Mouse (Mus musculus) limb, embryonic 10.5 days (tissue): ENCODE data around the gene Cd33. TPM values are rescaled to one million over a fixed set of nuclear protein-coding genes. Genes with fewer than 3 reads are reported as not detected.

Experiments used
- DNase-seq: peaks from one replicate; pipeline ENCODE4 v3.0.0-alpha.2; 2017; ENCODE audit warnings: low spot score
- H3K27ac ChIP-seq: fragments of 300-500 bp; sonication (generic); 2 replicates; pipeline ENCODE4 v1.5.1; 2016; ENCODE audit warnings: mild to moderate bottlenecking
- H3K27me3 ChIP-seq: fragments of 300-500 bp; sonication (generic); 2 replicates; pipeline ENCODE4 v1.6.1; 2016; ENCODE audit warnings: low read depth, mild to moderate bottlenecking; ENCODE audit not compliant: poor library complexity, severe bottlenecking
- H3K36me3 ChIP-seq: fragments of 300-500 bp; sonication (generic); 2 replicates; pipeline ENCODE4 v1.6.1; 2016; ENCODE audit warnings: mild to moderate bottlenecking, moderate library complexity
- H3K4me1 ChIP-seq: fragments of 300-500 bp; sonication (generic); 2 replicates; pipeline ENCODE4 v1.6.1; 2016
- H3K4me3 ChIP-seq: fragments of 300-500 bp; sonication (generic); 2 replicates; pipeline ENCODE4 v1.5.1; 2016; ENCODE audit warnings: mild to moderate bottlenecking, moderate library complexity
- H3K9me3 ChIP-seq: fragments of 300-500 bp; sonication (generic); replicated peaks from 2 replicates; pipeline ENCODE4 v1.6.1; 2016; ENCODE audit warnings: mild to moderate bottlenecking
- whole genome bisulfite sequencing: fragments of 180-500 bp; shearing (Covaris S2); methylation state at CpG from one replicate; pipeline ENCODE4 v1.1.7; 2016; 5-methylcytosine and 5-hydroxymethylcytosine counted together
- polyA plus RNA-seq: library from polyadenylated mRNA; unstranded; fragments of >200 nt; fragmentation: Nextera tagmentation; extraction: Ambion mirVana; gene quantifications from 2 replicates; pipeline ENCODE4 v1.2.1, GENCODE M21; 2016

The Cd33 gene
- polyA plus RNA-seq, 1 experiment from 2014 or later: 0.59 TPM

GRCm38 (mm10) chr7:43547666-43548065 is 3.4 kb upstream of the Cd33 start:
- 33% methylated on average over 5 of the region's 5 CpGs for WGBS
- H3K9me3 ChIP-seq: no peaks in the 10 kb centered on the region
- no peaks in the 10 kb centered on the region for H3K4me1 ChIP-seq
- H3K27me3 ChIP-seq: no peaks in the 10 kb centered on the region
- no peak overlapping the region for H3K4me3 ChIP-seq
- no peaks in the 10 kb centered on the region for H3K36me3 ChIP-seq
- no peak overlapping the region for H3K27ac ChIP-seq
- no peak for DNase-seq

GRCm38 (mm10) chr7:43545656-43546545 is 1.7 kb upstream of the Cd33 start:
- WGBS: 64% methylated on average over 7 of the region's 7 CpGs
- Histone ChIP-seq H3K4me3 (no peak overlapping the region), H3K9me3 (no peaks in the 10 kb centered on the region)

GRCm38 (mm10) chr7:43538524-43538923 is 5.7 kb downstream of the Cd33 start:
- no peak overlapping the region for H3K27ac ChIP-seq
- H3K27me3 ChIP-seq: no peaks in the 10 kb centered on the region
- 74% methylated on average over 4 of the region's 4 CpGs for WGBS
- no peak for DNase-seq
- H3K9me3 ChIP-seq: no peaks in the 10 kb centered on the region
- H3K4me3 ChIP-seq: no peak overlapping the region
- no peaks in the 10 kb centered on the region for H3K4me1 ChIP-seq
- H3K36me3 ChIP-seq: no peaks in the 10 kb centered on the region

More at GRCm38 (mm10) chr7:43545656-43546545, 1.7 kb upstream of the Cd33 start:
- H3K27me3 ChIP-seq: no peaks in the 10 kb centered on the region
- no peaks in the 10 kb centered on the region for H3K4me1 ChIP-seq
- H3K36me3 ChIP-seq: no peaks in the 10 kb centered on the region
- no peak overlapping the region for H3K27ac ChIP-seq
- DNase-seq: no peak

GRCm38 (mm10) chr7:43532936-43533505 is 11.2 kb downstream of the Cd33 start:
- Histone ChIP-seq H3K9me3 (no peaks in the 10 kb centered on the region), H3K36me3 (no peaks in the 10 kb centered on the region), H3K27ac (no peak overlapping the region), H3K27me3 (no peaks in the 10 kb centered on the region), H3K4me3 (no peak overlapping the region), H3K4me1 (no peaks in the 10 kb centered on the region)
- no peak for DNase-seq
- 80% methylated on average over 9 of the region's 9 CpGs for WGBS

GRCm38 (mm10) chr7:43530216-43530785 is 13.9 kb downstream of the Cd33 start:
- no peak for DNase-seq
- no peaks in the 10 kb centered on the region for H3K9me3 ChIP-seq
- H3K27me3 ChIP-seq: no peaks in the 10 kb centered on the region
- no peak overlapping the region for H3K4me3 ChIP-seq
- no peaks in the 10 kb centered on the region for H3K4me1 ChIP-seq
- 79% methylated on average over 8 of the region's 8 CpGs for whole genome bisulfite sequencing
- no peak overlapping the region for H3K27ac ChIP-seq
- H3K36me3 ChIP-seq: no peaks in the 10 kb centered on the region

- Histone ChIP-seq H3K4me1 (no peaks in the 10 kb centered on the region), H3K36me3 (no peaks in the 10 kb centered on the region), H3K27me3 (no peaks in the 10 kb centered on the region), H3K4me3 (no peak overlapping the region), H3K27ac (no peak overlapping the region), H3K9me3 (no peaks in the 10 kb centered on the region)
- DNase-seq: no peak
- 58% methylated on average over 3 of the region's 3 CpGs for WGBS
Observed at GRCm38 (mm10) chr7:43525313-43525712, 18.9 kb downstream of the Cd33 start.

GRCm38 (mm10) chr7:43522776-43523175 is 21.5 kb downstream of the Cd33 start:
- H3K4me3 ChIP-seq: no peak overlapping the region
- 85% methylated on average over 2 of the region's 2 CpGs for WGBS

GRCm38 (mm10) chr7:43518341-43518740 is 25.9 kb downstream of the Cd33 start:
- H3K27me3 ChIP-seq: no peaks in the 10 kb centered on the region
- no peak overlapping the region for H3K27ac ChIP-seq
- H3K9me3 ChIP-seq: no peaks in the 10 kb centered on the region
- H3K4me1 ChIP-seq: no peaks in the 10 kb centered on the region
- H3K36me3 ChIP-seq: no peaks in the 10 kb centered on the region
- WGBS: 86% methylated on average over 15 of the region's 15 CpGs
- no peak for DNase-seq
- H3K4me3 ChIP-seq: no peak overlapping the region

More at GRCm38 (mm10) chr7:43522776-43523175, 21.5 kb downstream of the Cd33 start:
- Histone ChIP-seq H3K36me3 (no peaks in the 10 kb centered on the region), H3K27me3 (no peaks in the 10 kb centered on the region), H3K9me3 (no peaks in the 10 kb centered on the region), H3K27ac (no peak overlapping the region), H3K4me1 (no peaks in the 10 kb centered on the region)
- no peak for DNase-seq

- H3K36me3 ChIP-seq: no peaks in the 10 kb centered on the region
- H3K9me3 ChIP-seq: no peaks in the 10 kb centered on the region
- H3K4me3 ChIP-seq: no peak overlapping the region
- 80% methylated on average over 5 of the region's 5 CpGs for WGBS
- H3K4me1 ChIP-seq: no peaks in the 10 kb centered on the region
- no peaks in the 10 kb centered on the region for H3K27me3 ChIP-seq
- no peak overlapping the region for H3K27ac ChIP-seq
- no peak for DNase-seq
Observed at GRCm38 (mm10) chr7:43515076-43515475, 29.2 kb downstream of the Cd33 start.

GRCm38 (mm10) chr7:43512519-43512918 is 31.7 kb downstream of the Cd33 start:
- Histone ChIP-seq H3K36me3 (no peaks in the 10 kb centered on the region), H3K27ac (no peak overlapping the region), H3K4me3 (no peak overlapping the region), H3K9me3 (no peaks in the 10 kb centered on the region), H3K27me3 (no peaks in the 10 kb centered on the region), H3K4me1 (no peaks in the 10 kb centered on the region)
- DNase-seq: no peak
- WGBS: 77% methylated on average over 4 of the region's 4 CpGs

GRCm38 (mm10) chr7:43511707-43512478 is 32.3 kb downstream of the Cd33 start:
- H3K36me3 ChIP-seq: no peaks in the 10 kb centered on the region
- H3K27ac ChIP-seq: no peak overlapping the region
- H3K4me1 ChIP-seq: no peaks in the 10 kb centered on the region
- no peak for DNase-seq
- H3K9me3 ChIP-seq: no peaks in the 10 kb centered on the region
- H3K4me3 ChIP-seq: no peak overlapping the region
- 69% methylated on average over 4 of the region's 4 CpGs for WGBS
- H3K27me3 ChIP-seq: no peaks in the 10 kb centered on the region

- Histone ChIP-seq H3K9me3 (0 out of 2 replicates have a peak, but pooled peaks cover 2% of the 10 kb centered on the region), H3K4me1 (peaks cover 4% of the 10 kb centered on the region), H3K27me3 (peaks cover 48% of the 10 kb centered on the region), H3K4me3 (no peak overlapping the region), H3K36me3 (no peaks in the 10 kb centered on the region), H3K27ac (no peak overlapping the region)
- no peak for DNase-seq
- WGBS: 14% methylated on average over 21 of the region's 21 CpGs
Observed at GRCm38 (mm10) chr7:43495343-43496021, 48.7 kb downstream of the Cd33 start.
